Mouse (Mus musculus) kidney, adult 11 months (tissue): ENCODE measurements at regions not wholly inside any gene's neighbourhood (a gene's known extent, or its start where the extent isn't known, plus 50 kb on each side); places are given as distances from the start of the nearest gene placed in this dataset.
A peak's percentile ranks its signal among the peaks of the same experiment; 100 is the strongest.

Experiments
- DNase-seq: peaks from one replicate; pipeline ENCODE4 v3.0.0; 2022

GRCm38 (mm10) chr11:52551451-52551850 is 155.2 kb downstream of the 9530068E07Rik start:
- no peak for DNase-seq

DNA sequence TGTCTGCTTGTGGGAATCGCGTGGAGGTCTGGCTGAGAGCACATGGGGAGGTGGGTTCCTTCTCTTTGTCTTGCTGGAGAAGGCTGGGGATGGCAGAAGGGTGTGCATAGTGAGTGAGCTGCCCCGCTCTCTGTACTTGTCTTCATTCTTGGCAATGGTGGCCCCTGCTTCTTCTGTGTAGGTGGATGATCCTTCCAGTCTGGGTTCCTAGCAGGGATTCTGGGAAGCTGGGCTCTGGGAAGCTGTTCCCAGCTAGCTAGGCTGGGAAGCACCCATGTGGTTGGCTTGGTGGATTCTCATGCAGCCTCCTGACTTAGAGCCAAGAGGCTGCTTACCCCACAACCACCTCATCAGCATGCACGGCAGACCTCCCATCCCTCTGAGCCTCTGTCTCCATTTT is 156.6 kb downstream of the 9530068E07Rik start:
- DNase-seq, result no peak

- peak; percentile 29 for DNase-seq
Observed at GRCm38 (mm10) chr11:52557836-52558235, 161.6 kb downstream of the 9530068E07Rik start.

- DNase-seq, result no peak
Observed at GRCm38 (mm10) chr11:52558782-52559181, 162.6 kb downstream of the 9530068E07Rik start.

GRCm38 (mm10) chr11:52561281-52561680 is 165.1 kb downstream of the 9530068E07Rik start:
- DNase-seq, result peak; percentile 16

DNA sequence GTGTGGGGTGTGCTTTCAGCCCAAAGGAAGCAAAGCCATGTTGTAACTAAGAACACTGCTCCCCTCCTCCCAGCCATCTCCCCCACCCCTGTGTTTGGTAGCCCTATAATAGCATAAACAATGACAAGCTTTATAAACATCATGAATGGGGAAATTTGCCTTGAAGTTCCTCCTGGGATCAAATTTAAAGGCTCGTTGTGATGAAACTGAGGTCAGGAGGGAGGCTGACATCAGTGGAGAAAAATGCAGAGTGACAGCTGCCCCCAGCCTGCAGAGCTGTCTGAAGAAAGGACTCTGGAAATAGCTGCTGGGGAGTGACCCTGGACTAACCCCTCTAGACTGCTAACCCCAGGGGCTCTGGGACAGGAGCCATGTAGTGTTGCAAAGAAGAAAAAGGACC is 169.2 kb downstream of the 9530068E07Rik start:
- no peak for DNase-seq

GRCm38 (mm10) chr11:52566026-52566425 is 169.8 kb downstream of the 9530068E07Rik start:
- no peak for DNase-seq

- DNase-seq, result no peak
Observed at GRCm38 (mm10) chr11:52567945-52568687, 171.9 kb downstream of the 9530068E07Rik start.

- no peak for DNase-seq
Observed at GRCm38 (mm10) chr11:52568794-52569193, 172.6 kb downstream of the 9530068E07Rik start.

DNA sequence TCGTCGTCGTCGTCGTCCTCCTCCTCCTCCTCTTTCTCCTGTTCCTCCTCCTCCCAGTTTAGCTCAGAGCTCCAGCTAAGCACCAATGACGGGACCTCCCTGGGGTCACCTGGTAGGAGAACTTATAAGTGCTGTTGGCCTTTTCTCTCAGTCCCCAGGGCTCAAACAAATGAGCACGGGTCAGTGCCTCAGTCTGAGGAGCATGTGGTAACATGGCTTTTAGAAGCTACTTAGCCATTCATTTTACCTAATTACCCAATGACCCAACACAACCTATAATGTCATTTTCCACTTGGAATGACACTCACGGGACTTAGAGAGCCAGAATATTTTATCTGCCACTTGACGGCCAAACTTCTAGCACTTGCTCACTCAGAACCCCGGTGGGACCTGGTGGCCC is 173.5 kb downstream of the 9530068E07Rik start:
- no peak for DNase-seq

GRCm38 (mm10) chr11:52578471-52578870 is 182.2 kb downstream of the 9530068E07Rik start:
- no peak for DNase-seq

DNA sequence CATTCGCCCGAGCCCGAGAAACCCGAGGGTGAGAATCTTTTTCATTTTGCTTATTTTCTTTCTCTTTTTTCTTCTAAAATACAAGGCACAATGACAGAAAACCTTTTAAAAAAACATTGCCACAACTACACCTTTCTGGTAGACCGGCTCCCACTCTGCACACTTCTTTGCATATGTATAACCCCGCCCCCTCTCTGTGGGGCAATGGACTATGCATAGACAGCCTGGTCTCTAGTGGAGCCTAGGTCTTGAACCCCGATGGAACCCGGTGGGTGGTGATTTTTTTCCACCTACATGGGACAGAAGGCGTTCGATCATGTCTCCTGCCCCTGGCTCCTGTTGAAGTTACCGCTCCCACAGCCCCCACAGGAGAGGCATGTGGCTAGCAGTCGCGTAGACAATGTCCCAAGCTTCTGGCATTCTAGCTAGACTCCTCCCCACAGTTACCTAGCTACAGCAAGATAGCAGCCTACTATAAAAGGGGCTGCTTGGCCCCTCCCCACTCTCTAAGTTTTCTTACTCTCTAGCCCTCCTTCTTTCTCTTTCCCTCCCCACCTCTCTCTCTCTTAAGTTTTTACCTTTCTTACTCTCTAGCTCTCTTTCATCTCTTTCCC is 183.6 kb downstream of the 9530068E07Rik start:
- DNase-seq, result no peak

DNA sequence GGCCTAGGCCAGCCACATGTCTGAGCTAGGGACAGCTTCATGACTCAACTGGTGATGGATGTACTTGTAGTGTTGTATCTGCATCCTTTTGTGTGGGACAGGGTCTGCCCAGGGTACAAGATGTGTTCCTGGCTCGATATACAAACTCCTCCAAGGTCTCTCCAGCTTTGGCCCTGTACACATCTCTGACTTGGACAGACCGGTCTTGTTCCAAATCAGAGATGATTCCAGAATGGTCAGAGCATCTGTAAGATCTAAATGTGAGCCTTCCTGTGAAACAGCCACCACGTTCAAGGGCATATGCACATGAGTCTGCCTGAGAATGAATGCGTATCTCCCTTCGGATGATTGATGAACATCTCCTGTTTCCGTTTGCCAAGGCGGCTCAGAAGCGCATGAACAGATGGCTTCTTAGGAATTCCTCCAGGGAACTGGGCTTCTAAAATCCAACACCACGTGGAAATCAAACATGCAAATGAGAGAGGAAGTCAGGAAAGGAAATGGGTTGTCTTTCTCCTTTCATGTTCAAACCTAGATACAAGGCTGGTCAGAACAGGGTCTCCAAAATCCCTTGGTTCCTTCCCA is 172.7 kb upstream of the Fstl4 start:
- DNase-seq, result no peak

GRCm38 (mm10) chr11:52594092-52594491 is 170.3 kb upstream of the Fstl4 start:
- DNase-seq, result no peak

- no peak for DNase-seq
Observed at GRCm38 (mm10) chr11:52601196-52601595, 163.2 kb upstream of the Fstl4 start.

DNA sequence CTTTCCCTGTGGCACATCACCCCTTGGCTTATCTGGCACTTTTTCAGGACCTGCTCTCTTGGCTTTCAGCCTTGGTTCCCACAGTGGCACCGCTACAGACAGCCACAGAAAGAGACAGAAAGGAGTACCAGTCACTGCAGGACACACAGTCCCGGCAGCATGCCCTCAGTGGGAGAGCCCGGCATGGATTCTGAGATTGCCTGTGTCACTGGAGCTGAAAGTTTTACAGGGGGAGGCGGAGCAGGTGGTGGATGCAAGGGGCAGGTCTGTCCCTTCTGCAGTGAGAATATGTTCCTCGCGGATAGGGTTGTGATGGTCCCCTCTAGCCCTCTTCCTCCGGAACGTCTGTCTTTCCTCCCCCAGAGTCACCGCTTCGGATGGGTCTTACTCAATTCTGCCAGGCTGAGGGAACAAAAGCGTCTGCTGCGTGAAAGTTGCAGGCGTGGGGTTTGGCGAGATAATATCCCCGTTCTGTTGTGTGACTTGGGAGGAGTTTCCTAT is 162.3 kb upstream of the Fstl4 start:
- DNase-seq, result no peak

DNA sequence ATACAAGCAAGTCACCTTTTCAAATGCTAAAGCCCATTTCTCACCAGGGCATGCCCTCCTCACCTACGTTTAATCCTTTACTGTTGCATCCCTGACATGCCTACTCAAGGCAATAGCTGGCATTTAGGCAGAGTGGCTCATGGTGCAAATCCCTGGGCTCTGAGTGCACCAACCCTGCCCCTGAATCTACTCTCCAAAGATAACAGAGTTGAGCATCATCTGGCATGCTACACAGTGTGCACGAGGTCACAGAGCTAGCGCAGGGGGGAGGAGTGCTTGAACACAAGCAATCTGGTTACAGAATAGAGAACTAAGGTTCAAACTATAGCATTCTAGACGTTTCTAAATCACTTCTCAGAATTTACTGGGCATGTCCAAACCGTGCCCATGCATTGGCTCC is 161.6 kb upstream of the Fstl4 start:
- no peak for DNase-seq

- DNase-seq, result no peak
Observed at GRCm38 (mm10) chr11:52610681-52611165, 153.7 kb upstream of the Fstl4 start.

DNA sequence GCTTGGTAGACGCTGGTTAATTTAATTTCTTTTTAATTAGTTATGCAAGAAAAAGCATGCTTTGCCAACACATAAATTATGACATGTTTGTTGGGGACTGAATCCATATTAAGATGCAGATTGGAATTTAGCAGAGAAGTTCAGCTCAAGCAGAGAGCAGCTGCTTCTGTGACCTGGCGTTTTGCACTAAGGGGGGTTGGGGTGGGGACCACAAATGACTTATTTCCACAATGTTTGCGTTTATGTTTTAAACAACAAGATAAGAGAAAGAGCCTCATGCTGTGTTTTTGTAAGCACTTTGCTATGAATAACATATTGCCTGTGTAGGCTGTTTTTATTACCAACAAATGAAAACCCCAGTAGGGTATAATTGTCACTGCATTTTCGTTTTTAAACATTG is 148.8 kb upstream of the Fstl4 start:
- no peak for DNase-seq

DNA sequence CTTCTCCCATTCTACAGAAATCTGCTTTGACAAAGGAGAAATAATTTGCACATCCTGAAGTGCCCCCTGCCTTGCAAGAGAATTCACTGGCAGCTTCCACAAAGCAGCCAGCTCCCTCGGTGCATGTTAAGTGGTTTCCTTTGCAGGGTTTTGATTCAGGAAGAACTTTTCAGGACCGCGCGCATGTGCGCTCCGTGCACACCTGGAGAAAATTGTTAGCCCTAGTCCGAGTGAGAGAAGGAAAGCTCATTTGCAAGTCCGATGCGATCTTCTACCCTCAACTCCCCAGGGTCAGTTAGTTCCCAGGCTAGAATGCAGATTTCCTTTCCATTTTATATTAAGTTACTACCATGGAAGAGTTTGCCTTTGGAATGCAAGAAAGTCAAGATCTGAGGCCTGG is 145.8 kb upstream of the Fstl4 start:
- DNase-seq, result no peak

DNA sequence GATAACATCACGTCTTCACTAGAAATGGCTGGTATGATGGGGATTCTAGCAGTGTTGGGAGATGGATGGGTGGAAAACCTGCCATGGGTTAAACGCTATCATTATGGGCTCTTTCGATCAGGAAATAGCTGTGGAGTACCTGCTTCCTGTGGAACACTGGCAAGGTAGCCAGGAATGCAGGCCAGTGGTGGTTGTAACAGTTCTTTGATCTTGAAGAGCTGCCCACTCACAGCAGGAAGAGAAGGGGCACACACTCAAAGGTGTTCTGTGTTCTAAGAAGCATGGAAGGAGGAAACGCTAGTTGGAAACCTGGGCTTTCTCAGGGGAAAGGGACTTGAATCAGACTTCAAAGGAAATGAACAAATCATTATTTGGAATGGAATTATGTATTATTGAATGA is 141.6 kb upstream of the Fstl4 start:
- no peak for DNase-seq

- no peak for DNase-seq
Observed at GRCm38 (mm10) chr11:52628875-52629274, 135.6 kb upstream of the Fstl4 start.

- DNase-seq, result no peak
Observed at GRCm38 (mm10) chr11:52629776-52630175, 134.7 kb upstream of the Fstl4 start.

- no peak for DNase-seq
Observed at GRCm38 (mm10) chr11:52631579-52631978, 132.9 kb upstream of the Fstl4 start.
